19 mouse cellular contexts compared by ENCODE assay signal in genomic region chr1:135133678-135134435, GRCm38 (mm10). TPM values are rescaled to one million over a fixed set of nuclear protein-coding genes. Genes with fewer than 3 reads are reported as not detected.
A peak's percentile ranks its signal among the peaks of the same experiment; 100 is the strongest.
DNase-seq lines count a peak whose midpoint lies in the region; ATAC-seq and TF ChIP-seq lines count a peak whose summit lies in the region.
"Had no signal": no experiment of that assay in that cellular context is flagged by ENCODE, and none has a peak within 500 bp of the region (broad histone marks: within the 10 kb centered on the region; RNA-seq: fewer than 3 reads in every experiment).

No protein-coding gene starts in this region.

- peaks cover 16% of the 10 kb centered on the region; the same call in 1 of the 2 replicates for H3K4me1 ChIP-seq in heart, postnatal 0 days (ENCODE audit: control insufficient read depth, insufficient read depth)
- no peaks in the 10 kb centered on the region for H3K4me1 ChIP-seq in heart, adult 2 months (ENCODE audit: control insufficient read depth, insufficient read depth, low read length)

- no peaks in the 10 kb centered on the region for H3K79me2 ChIP-seq in heart, adult 2 months (replicated peaks; ENCODE audit: control insufficient read depth, insufficient read depth, low read length)

- no peak for ATAC-seq in heart, postnatal 0 days (ENCODE audit: insufficient read depth, low read depth)
- ATAC-seq in megakaryocyte-erythroid progenitor cell, adult 5-6 weeks (replicated peaks; ENCODE audit: low FRiP score, low TSS enrichment, poor library complexity, severe bottlenecking), result peak; percentile 32; the same call in 1 of the 2 replicates

- H3K36me3 ChIP-seq in heart, postnatal 0 days (replicated peaks; ENCODE audit: control insufficient read depth, insufficient read depth, low read length), result no peaks in the 10 kb centered on the region
- H3K36me3 ChIP-seq in heart, adult 2 months (ENCODE audit: control insufficient read depth, insufficient read depth, low read length), result no peaks in the 10 kb centered on the region
- H3K36me3 ChIP-seq: midbrain, embryonic 12.5 days had no signal

- peaks cover 18% of the 10 kb centered on the region; the same call in 1 of the 2 replicates for H3K27me3 ChIP-seq in heart, postnatal 0 days (ENCODE audit: control insufficient read depth, insufficient read depth, low read length)
- no peaks in the 10 kb centered on the region for H3K27me3 ChIP-seq in heart, adult 2 months (ENCODE audit: control insufficient read depth, insufficient read depth, low read length)

- no peak for TF ChIP-seq POLR2A in heart, adult 2 months (IDR thresholded peaks at IDR 0.05; ENCODE audit: insufficient read depth, low read depth, low read length)

- DNase-seq in heart, postnatal 0 days (ENCODE audit: low spot score), result no peak
- no peak for DNase-seq in heart, adult 2 months
- peak; percentile 55 for DNase-seq in liver
- peak; percentile 84 for DNase-seq in thymus, postnatal 4 days
- no peak for DNase-seq in right cerebral cortex, postnatal 36 days (ENCODE audit: low spot score in 2 of 2)
- no peak for DNase-seq in lung, postnatal 4 days
- DNase-seq in gastrocnemius, postnatal 4 days (ENCODE audit: low spot score in 2 of 2), result no peak
- DNase-seq: cerebellum, adult 2 months; gastrocnemius, adult 2 months; kidney, postnatal 10 days; layer of hippocampus, postnatal 36 days; retina, postnatal 1 day had no signal

- intact Hi-C loops in heart, adult 2 months (cut with DNase I), result no loop called here

- no peak for TF ChIP-seq CTCF in heart, postnatal 0 days (IDR thresholded peaks at IDR 0.05; ENCODE audit: low read depth)
- no peak for TF ChIP-seq CTCF in heart, adult 2 months (IDR thresholded peaks at IDR 0.05)

- no peak overlapping the region for H3K27ac ChIP-seq in heart, postnatal 0 days (ENCODE audit: low read depth)
- H3K27ac ChIP-seq in heart, adult 2 months, result no peak overlapping the region
- H3K27ac ChIP-seq: gastrocnemius, adult 2 months; midbrain, embryonic 12.5 days had no signal

- no peaks in the 10 kb centered on the region for H3K9me3 ChIP-seq in heart, postnatal 0 days (replicated peaks; ENCODE audit: control insufficient read depth, low read length)
- H3K9me3 ChIP-seq: midbrain, embryonic 12.5 days had no signal

- H3K4me2 ChIP-seq in heart, postnatal 0 days (ENCODE audit: low read depth, low read length), result peak overlapping the region; percentile 20; the same call in 1 of the 2 replicates
- H3K4me2 ChIP-seq: midbrain, embryonic 12.5 days had no signal

- H3K4me3 ChIP-seq in heart, postnatal 0 days (ENCODE audit: low read depth, low read length), result peak overlapping the region; percentile 4; the same call in 1 of the 2 replicates
- no peak overlapping the region for H3K4me3 ChIP-seq in heart, adult 2 months
- H3K4me3 ChIP-seq: midbrain, embryonic 12.5 days had no signal

- 74% methylated on average over 10 of the region's 10 CpGs for WGBS in heart, postnatal 0 days
- 83% methylated on average over 10 of the region's 10 CpGs for WGBS in heart, adult 2 months

- no peak overlapping the region for H3K9ac ChIP-seq in heart, postnatal 0 days (replicated peaks; ENCODE audit: low read depth, low read length)
- no peak overlapping the region for H3K9ac ChIP-seq in heart, adult 2 months (ENCODE audit: low read depth, low read length)
- H3K9ac ChIP-seq: midbrain, embryonic 12.5 days had no signal

- no peak for TF ChIP-seq EP300 in heart, postnatal 0 days (IDR thresholded peaks at IDR 0.05; ENCODE audit: low read depth)
- no peak for TF ChIP-seq EP300 in heart, adult 2 months (IDR thresholded peaks at IDR 0.05; ENCODE audit: insufficient read depth, low read depth, low read length)

RNA-seq across cellular contexts. Expression of gene Ptpn7, which starts 1.4 kb away (rescaled TPM):
- total RNA-seq in heart, postnatal 0 days (2014; rRNA removed; ENCODE audit: low replicate concordance), result 2.1 and 3.9 TPM in 2 replicates
- 0.22 and 0.30 TPM in 2 replicates for polyA plus RNA-seq in heart, postnatal 0 days (2015; fragmentation: Nextera tagmentation; extraction: Ambion mirVana)
- total RNA-seq in heart, adult 2 months (2021), result under 1 TPM; 0.73 to 0.82 TPM
- polyA plus RNA-seq in heart, adult 2 months (2012; rRNA removed), result 0.82 and 1.4 TPM in 2 replicates
- total RNA-seq in megakaryocyte-erythroid progenitor cell, adult 5-6 weeks (2014; fragmentation: Nextera tagmentation), result 108 and 110 TPM in 2 replicates
- 68.5 and 93.7 TPM in 2 replicates for total RNA-seq in megakaryocyte-erythroid progenitor cell, adult 5-6 weeks (2017)
- 1 to 10 TPM; 1.1 to 1.4 TPM for total RNA-seq in gastrocnemius, postnatal 4 days (2021)
- total RNA-seq: layer of hippocampus, postnatal 36 days had no signal

RNA-seq across cellular contexts. Expression of gene Arl8a, which starts 12.8 kb away (rescaled TPM):
- total RNA-seq in heart, postnatal 0 days (2014; rRNA removed; ENCODE audit: low replicate concordance), result 40.1 and 43.4 TPM in 2 replicates
- 31.9 and 35.3 TPM in 2 replicates for polyA plus RNA-seq in heart, postnatal 0 days (2015; fragmentation: Nextera tagmentation; extraction: Ambion mirVana)
- total RNA-seq in heart, adult 2 months (2021), result 10 to 100 TPM; 20.1 to 21.0 TPM
- 30.5 and 32.5 TPM in 2 replicates for polyA plus RNA-seq in heart, adult 2 months (2012; rRNA removed)
- total RNA-seq in megakaryocyte-erythroid progenitor cell, adult 5-6 weeks (2014; fragmentation: Nextera tagmentation), result 23.8 and 38.4 TPM in 2 replicates
- total RNA-seq in megakaryocyte-erythroid progenitor cell, adult 5-6 weeks (2017), result 7.9 and 14.8 TPM in 2 replicates
- total RNA-seq in gastrocnemius, postnatal 4 days (2021), result 10 to 100 TPM; 49.9 to 50.9 TPM

RNA-seq across cellular contexts. Expression of gene Lgr6, which starts 28.8 kb away (rescaled TPM):
- 8.6 and 17.3 TPM in 2 replicates for total RNA-seq in heart, postnatal 0 days (2014; rRNA removed; ENCODE audit: low replicate concordance)
- 3.8 and 4.5 TPM in 2 replicates for polyA plus RNA-seq in heart, postnatal 0 days (2015; fragmentation: Nextera tagmentation; extraction: Ambion mirVana)
- total RNA-seq in heart, adult 2 months (2021), result 10 to 100 TPM; 12.2 to 14.4 TPM
- 12.6 and 21.5 TPM in 2 replicates for polyA plus RNA-seq in heart, adult 2 months (2012; rRNA removed)
- total RNA-seq in megakaryocyte-erythroid progenitor cell, adult 5-6 weeks (2014; fragmentation: Nextera tagmentation), result not detected in 2 replicates
- total RNA-seq in megakaryocyte-erythroid progenitor cell, adult 5-6 weeks (2017), result not detected in 2 replicates
- total RNA-seq in gastrocnemius, postnatal 4 days (2021), result 1 to 10 TPM; 1.2 to 1.3 TPM
- polyA plus RNA-seq: liver, adult 2 months had no signal

RNA-seq across cellular contexts. Expression of gene Gpr37l1, which starts 33.6 kb away (rescaled TPM):
- total RNA-seq in heart, postnatal 0 days (2014; rRNA removed; ENCODE audit: low replicate concordance), result not detected in 2 replicates
- not detected in 2 replicates for polyA plus RNA-seq in heart, postnatal 0 days (2015; fragmentation: Nextera tagmentation; extraction: Ambion mirVana)
- under 1 TPM; 0.97 to 0.98 TPM for total RNA-seq in heart, adult 2 months (2021)
- polyA plus RNA-seq in heart, adult 2 months (2012; rRNA removed), result 2.3 and 3.6 TPM in 2 replicates
- not detected in 2 replicates for total RNA-seq in megakaryocyte-erythroid progenitor cell, adult 5-6 weeks (2014; fragmentation: Nextera tagmentation)
- not detected in 2 replicates for total RNA-seq in megakaryocyte-erythroid progenitor cell, adult 5-6 weeks (2017)
- 1 to 10 TPM; 1.3 to 1.7 TPM for total RNA-seq in gastrocnemius, postnatal 4 days (2021)
- total RNA-seq: liver, adult 2 months had no signal
- polyA plus RNA-seq: C2C12; forebrain, embryonic 11.5 days; heart, embryonic 14.5 days; liver, adult 2 months; midbrain, embryonic 12.5 days; neural tube, embryonic 11.5 days had no signal

Comparison
In these comparisons a context has a peak if more than half of its experiments do, and no peak if none do; other contexts are left out.
1. DNase-seq: peak in liver (single experiment) and thymus, postnatal 4 days (single experiment); none in heart, postnatal 0 days (single experiment), heart, adult 2 months (0 of 2), right cerebral cortex, postnatal 36 days (0 of 2), lung, postnatal 4 days (0 of 2) and gastrocnemius, postnatal 4 days (0 of 2).
2. RNA of gene Ptpn7, which starts 1.4 kb away (total RNA-seq): 68.5 to 110 TPM in megakaryocyte-erythroid progenitor cell, adult 5-6 weeks; 2.1 to 3.9 TPM in heart, postnatal 0 days, 1.1 to 1.4 TPM in gastrocnemius, postnatal 4 days and 0.73 to 0.82 TPM in heart, adult 2 months; every median in the first group is over 10 times any median in the second.